Mouse (Mus musculus) midbrain, embryonic 16.5 days (tissue): ENCODE measurements around the gene Cyp2d9. TPM values are rescaled to one million over a fixed set of nuclear protein-coding genes. Genes with fewer than 3 reads are reported as not detected.
"Not testable (repeated sequence)": the region's sequence is repeated elsewhere in the genome, so short reads cannot be mapped to it uniquely, and the experiment has no call there.

Experiments used
- ATAC-seq: fragments of 200-750 bp; cut with Nextera tagmentation; 2 replicates; pipeline ENCODE4 v1.8.0; 2017; ENCODE audit warnings: moderate TSS enrichment
- H3K27ac ChIP-seq: fragments of 300-500 bp; sonication (generic); 2 replicates; pipeline ENCODE4 v1.5.1; 2014; ENCODE audit warnings: mild to moderate bottlenecking, low read length, mixed read lengths
- H3K27me3 ChIP-seq: fragments of 300-500 bp; sonication (generic); 2 replicates; pipeline ENCODE4 v1.6.1; 2014; ENCODE audit warnings: low read depth, low read length, mixed read lengths; ENCODE audit not compliant: control insufficient read depth, insufficient read depth
- H3K36me3 ChIP-seq: fragments of 300-500 bp; sonication (generic); 2 replicates; pipeline ENCODE4 v1.6.1; 2014; ENCODE audit warnings: mild to moderate bottlenecking, low read length, moderate library complexity, mixed read lengths; ENCODE audit not compliant: control insufficient read depth, insufficient read depth
- H3K4me1 ChIP-seq: fragments of 300-500 bp; sonication (generic); 2 replicates; pipeline ENCODE4 v1.6.1; 2014; ENCODE audit warnings: mild to moderate bottlenecking, low read length, mixed read lengths; ENCODE audit not compliant: control insufficient read depth, insufficient read depth
- H3K4me2 ChIP-seq: fragments of 300-500 bp; sonication (generic); 2 replicates; pipeline ENCODE4 v1.6.1; 2014; ENCODE audit warnings: mild to moderate bottlenecking, low read length, mixed read lengths
- H3K4me3 ChIP-seq: fragments of 300-500 bp; sonication (generic); 2 replicates; pipeline ENCODE4 v1.5.1; 2014; ENCODE audit warnings: low read depth, mild to moderate bottlenecking, low read length, moderate library complexity, mixed read lengths
- H3K9ac ChIP-seq: fragments of 300-500 bp; sonication (generic); 2 replicates; pipeline ENCODE4 v1.6.1; 2014; ENCODE audit warnings: low read depth, low read length, mixed read lengths
- H3K9me3 ChIP-seq: fragments of 300-500 bp; sonication (generic); replicated peaks from 2 replicates; pipeline ENCODE4 v1.6.1; 2014; ENCODE audit warnings: mild to moderate bottlenecking, low read length, mixed read lengths; ENCODE audit not compliant: control insufficient read depth, poor library complexity, severe bottlenecking
- WGBS: fragments of 180-500 bp; shearing (Covaris S2); extraction: QIAGEN DNeasy Blood & Tissue Kit; methylation state at CpG from one replicate; pipeline ENCODE4 v1.1.7; 2014; 5-methylcytosine and 5-hydroxymethylcytosine counted together
- polyA plus RNA-seq: library from polyadenylated mRNA; unstranded; fragments of >200 nt; fragmentation: Nextera tagmentation; extraction: Ambion mirVana; gene quantifications from 2 replicates; pipeline ENCODE4 v1.2.1, GENCODE M21; 2015

Cyp2d9 gene
- polyA plus RNA-seq, 1 experiment from 2014 or later: not detected

DNA sequence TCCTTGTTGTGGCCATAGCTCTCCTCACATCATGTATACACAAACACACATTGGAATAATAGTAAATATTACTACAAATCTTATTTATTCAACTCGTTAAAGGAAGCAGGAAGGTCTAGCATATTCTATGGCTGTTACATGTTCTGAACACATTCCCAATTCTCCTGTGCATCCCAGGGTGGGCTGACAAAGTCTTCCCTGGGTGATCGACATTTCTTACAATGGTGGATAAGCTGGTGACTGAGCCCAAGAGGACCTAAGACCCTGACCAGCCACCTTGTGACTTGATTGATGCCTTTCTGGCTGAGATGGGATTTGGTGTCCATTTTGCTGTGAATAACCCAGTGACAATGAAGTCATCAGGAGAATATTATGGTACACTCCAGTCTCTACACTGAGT lies 2.4 kb downstream of the Cyp2d9 start:
- no peak overlapping the region for H3K9ac ChIP-seq
- no peak overlapping the region for H3K4me2 ChIP-seq
- H3K9me3 ChIP-seq: no peaks in the 10 kb centered on the region; the same call in 1 of the 2 replicates
- no peaks in the 10 kb centered on the region for H3K4me1 ChIP-seq
- H3K4me3 ChIP-seq: no peak overlapping the region
- 92% methylated on average over 2 of the region's 2 CpGs for WGBS
- no peaks in the 10 kb centered on the region for H3K36me3 ChIP-seq
- ATAC-seq: no peak
- no peaks in the 10 kb centered on the region for H3K27me3 ChIP-seq
- no peak overlapping the region for H3K27ac ChIP-seq

DNA sequence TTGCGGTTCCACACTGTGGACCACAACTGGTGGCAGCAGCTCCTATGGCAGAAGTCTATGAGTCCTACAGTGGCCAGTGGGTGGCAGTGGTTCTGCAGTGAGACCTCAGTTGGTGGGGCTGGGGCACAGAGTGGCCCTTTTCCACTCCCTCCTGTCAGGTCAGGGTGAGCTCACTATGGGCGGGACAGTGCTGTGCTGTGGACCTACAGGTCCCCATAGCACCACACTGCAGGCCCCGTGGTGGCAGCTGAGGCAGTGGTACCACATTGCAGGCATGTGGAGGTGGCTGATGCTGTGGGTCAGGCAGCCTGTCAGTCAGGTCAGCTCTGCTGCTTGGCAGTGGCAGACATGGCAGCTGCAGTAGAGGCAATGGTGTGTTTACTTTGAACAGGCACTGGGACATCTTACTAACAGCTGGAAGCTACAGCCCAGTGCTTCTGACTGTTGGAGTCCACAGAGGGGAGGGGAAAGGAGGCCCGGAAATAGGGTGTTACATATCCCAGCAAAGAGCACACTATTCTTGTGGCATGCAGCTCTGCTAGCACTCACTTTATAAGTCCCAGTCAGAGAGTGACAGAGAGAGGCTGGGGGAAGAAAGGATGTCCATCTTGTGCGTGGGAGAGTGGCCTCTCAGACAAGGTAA lies 4.9 kb downstream of the Cyp2d9 start:
- no peaks in the 10 kb centered on the region; the same call in 1 of the 2 replicates for H3K9me3 ChIP-seq
- H3K4me1 ChIP-seq: no peaks in the 10 kb centered on the region
- H3K9ac ChIP-seq: no peak overlapping the region

DNA sequence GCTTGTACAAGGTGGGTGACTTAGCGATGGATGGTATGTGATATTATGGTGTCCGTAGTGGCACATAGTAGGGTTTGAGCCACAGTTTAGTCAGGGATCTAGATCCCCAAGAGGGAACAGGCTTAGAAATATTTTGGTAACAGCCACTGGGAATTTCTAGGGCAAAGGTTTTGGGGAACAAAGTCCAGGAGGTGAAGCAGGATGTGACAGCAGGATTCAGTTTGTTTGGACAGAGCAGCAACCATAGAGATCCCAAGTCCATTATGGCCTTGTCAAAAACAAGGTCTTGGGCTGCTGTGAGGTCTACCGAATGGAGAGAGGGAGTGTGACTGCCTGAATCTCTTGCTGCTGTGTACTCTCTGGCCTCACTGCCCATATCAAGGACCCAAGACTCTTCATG lies 10.4 kb downstream of the Cyp2d9 start:
- Histone ChIP-seq H3K36me3 (no peaks in the 10 kb centered on the region), H3K4me3 (no peak overlapping the region), H3K27ac (no peak overlapping the region), H3K9me3 (no peaks in the 10 kb centered on the region), H3K4me1 (no peaks in the 10 kb centered on the region), H3K9ac (no peak overlapping the region), H3K4me2 (no peak overlapping the region), H3K27me3 (no peaks in the 10 kb centered on the region)
- 88% methylated on average over 3 of the region's 3 CpGs for WGBS
- no peak for ATAC-seq

More for the DNA sequence above, 4.9 kb downstream of the Cyp2d9 start:
- no peak overlapping the region for H3K4me2 ChIP-seq
- no peak for ATAC-seq
- 84% methylated on average over 5 of the region's 5 CpGs for WGBS
- H3K4me3 ChIP-seq: no peak overlapping the region
- no peaks in the 10 kb centered on the region for H3K27me3 ChIP-seq
- no peaks in the 10 kb centered on the region for H3K36me3 ChIP-seq
- H3K27ac ChIP-seq: no peak overlapping the region

DNA sequence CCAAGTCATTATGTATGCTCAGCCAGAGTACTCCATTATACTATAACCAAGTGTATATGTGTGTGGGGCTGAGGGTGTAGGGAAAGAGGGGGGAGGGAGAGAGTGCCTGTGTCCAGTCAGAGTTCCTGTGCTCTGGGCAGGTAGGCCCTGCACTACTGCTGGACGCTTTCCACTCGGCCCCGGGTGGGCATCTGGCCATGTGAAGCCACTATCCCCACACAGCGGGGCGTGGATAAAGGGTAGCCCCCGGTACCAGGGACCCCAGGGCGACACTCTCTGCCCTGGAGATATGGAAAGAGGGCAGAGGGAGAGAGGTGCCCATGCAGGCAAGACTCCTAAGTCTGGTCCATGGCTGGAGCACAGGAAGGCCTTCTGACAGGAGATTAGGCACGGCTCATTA lies 12.0 kb downstream of the Cyp2d9 start:
- H3K9ac ChIP-seq: no peak overlapping the region
- no peaks in the 10 kb centered on the region for H3K9me3 ChIP-seq
- no peaks in the 10 kb centered on the region for H3K36me3 ChIP-seq
- no peak for ATAC-seq
- no peaks in the 10 kb centered on the region for H3K4me1 ChIP-seq
- H3K27me3 ChIP-seq: no peaks in the 10 kb centered on the region
- WGBS: 67% methylated on average over 8 of the region's 8 CpGs
- no peak overlapping the region for H3K4me3 ChIP-seq
- no peak overlapping the region for H3K27ac ChIP-seq
- no peak overlapping the region for H3K4me2 ChIP-seq

DNA sequence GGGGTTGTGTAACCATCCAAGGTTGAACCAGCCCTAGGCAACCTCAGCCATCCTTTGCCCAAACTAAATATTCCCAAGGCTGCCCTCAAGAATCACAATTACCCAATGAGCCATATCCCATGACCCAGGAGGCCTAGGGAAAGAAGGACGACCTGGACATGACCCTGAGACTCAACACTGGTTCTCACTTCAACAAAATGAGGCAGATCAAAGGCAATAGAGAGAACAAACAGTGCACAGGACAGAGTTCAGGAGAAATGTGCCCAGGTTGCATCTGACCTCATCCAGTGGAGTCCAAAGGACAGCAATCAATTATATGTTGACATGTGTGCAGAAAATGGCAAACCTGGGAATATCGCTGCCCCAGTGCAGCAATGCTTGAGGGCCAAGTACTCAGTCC lies 16.8 kb downstream of the Cyp2d9 start:
- H3K27me3 ChIP-seq, H3K36me3 ChIP-seq, ATAC-seq, H3K4me1 ChIP-seq, H3K4me2 ChIP-seq, H3K4me3 ChIP-seq, H3K9me3 ChIP-seq, H3K9ac ChIP-seq, H3K27ac ChIP-seq: not testable (repeated sequence)
- 83% methylated on average over 2 of the region's 2 CpGs for WGBS

DNA sequence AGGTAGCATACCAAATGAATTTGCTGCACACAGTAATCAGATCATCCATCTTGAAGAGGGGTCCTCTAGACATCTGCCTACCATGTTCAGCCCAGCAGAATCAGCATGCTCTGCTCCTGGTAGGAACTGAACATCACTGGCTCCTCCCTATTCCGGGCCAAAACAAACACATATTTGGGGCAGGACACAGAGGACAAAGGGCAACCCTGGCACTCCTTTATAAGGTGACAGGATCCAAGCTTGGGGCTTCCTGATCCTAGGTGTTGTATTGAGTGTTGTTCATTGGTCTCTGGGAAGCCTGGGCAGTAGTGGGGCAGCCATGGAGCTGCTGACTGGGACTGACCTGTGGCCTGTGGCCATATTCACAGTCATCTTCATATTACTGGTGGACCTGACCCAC lies 18.9 kb downstream of the Cyp2d9 start:
- H3K27ac ChIP-seq: not testable (repeated sequence)
- 68% methylated on average over 1 of the region's 1 CpGs for WGBS

DNA sequence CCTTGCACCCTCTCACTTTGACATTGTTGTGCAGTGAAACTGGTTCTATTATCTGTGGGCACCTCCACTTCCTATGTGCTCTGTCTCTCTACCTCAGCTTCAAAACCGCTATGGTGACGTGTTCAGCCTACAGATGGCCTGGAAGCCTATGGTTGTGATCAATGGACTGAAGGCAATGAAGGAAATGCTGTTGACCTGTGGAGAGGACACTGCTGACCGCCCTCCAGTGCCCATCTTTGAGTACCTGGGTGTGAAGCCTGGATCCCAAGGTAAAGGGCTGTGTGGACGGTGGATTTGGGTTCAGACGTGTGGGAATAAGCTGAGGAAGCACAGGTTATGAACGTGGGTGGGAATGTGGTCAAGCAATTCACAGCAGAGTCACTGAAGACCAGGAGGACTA lies 20.3 kb downstream of the Cyp2d9 start:
- WGBS: 83% methylated on average over 6 of the region's 6 CpGs

More for the DNA sequence above, 18.9 kb downstream of the Cyp2d9 start:
- not testable (repeated sequence) for H3K9me3 ChIP-seq, H3K9ac ChIP-seq, ATAC-seq, H3K27me3 ChIP-seq, H3K4me3 ChIP-seq, H3K4me2 ChIP-seq, H3K4me1 ChIP-seq, H3K36me3 ChIP-seq

DNA sequence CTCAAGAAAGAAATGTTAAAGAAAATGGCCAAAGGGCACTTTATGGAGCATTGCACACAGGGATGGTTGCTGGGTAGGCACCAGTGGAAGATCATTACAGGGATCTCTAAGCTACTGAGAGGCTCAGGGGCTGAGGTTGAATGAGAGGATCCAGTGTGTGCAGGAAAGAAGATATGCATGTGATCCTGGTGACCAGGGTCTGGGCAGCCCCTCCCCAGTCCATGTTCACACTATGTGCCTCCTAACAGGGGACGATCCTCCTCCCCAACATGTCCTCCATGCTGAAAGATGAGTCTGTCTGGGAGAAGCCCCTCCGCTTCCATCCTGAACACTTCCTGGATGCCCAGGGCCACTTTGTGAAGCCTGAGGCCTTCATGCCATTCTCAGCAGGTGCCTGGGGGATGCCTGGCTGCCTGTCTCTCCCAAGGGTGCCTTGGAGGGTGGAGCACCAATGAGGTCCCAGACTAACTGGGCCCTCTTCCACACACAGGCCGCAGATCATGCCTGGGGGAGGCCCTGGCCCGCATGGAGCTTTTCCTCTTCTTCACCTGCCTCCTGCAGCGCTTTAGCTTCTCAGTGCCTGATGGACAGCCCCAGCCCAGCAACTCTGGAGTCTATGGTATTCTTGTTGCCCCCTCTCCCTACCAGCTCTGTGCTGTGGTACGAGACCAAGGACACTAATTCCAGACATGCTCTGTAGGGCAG lies 23.0 kb downstream of the Cyp2d9 start:
- H3K4me1 ChIP-seq, H3K4me2 ChIP-seq, H3K9ac ChIP-seq, H3K27ac ChIP-seq, H3K36me3 ChIP-seq, H3K9me3 ChIP-seq, H3K27me3 ChIP-seq, ATAC-seq, H3K4me3 ChIP-seq: not testable (repeated sequence)
- WGBS: 84% methylated on average over 6 of the region's 6 CpGs

More for the DNA sequence above, 20.3 kb downstream of the Cyp2d9 start:
- H3K36me3 ChIP-seq, H3K27me3 ChIP-seq, H3K4me2 ChIP-seq, H3K27ac ChIP-seq, ATAC-seq, H3K4me3 ChIP-seq, H3K4me1 ChIP-seq, H3K9me3 ChIP-seq, H3K9ac ChIP-seq: not testable (repeated sequence)
